Mouse (Mus musculus) cerebellum, adult 18-20 months (tissue): ENCODE measurements around the gene H2afx.
"Not testable (repeated sequence)": the region's sequence is repeated elsewhere in the genome, so short reads cannot be mapped to it uniquely, and the experiment has no call there.

Experiments used
- DNase-seq, 2 experiments: peaks; one replicate each; pipeline ENCODE4 v3.0.0; 2021

Gene H2afx

DNA sequence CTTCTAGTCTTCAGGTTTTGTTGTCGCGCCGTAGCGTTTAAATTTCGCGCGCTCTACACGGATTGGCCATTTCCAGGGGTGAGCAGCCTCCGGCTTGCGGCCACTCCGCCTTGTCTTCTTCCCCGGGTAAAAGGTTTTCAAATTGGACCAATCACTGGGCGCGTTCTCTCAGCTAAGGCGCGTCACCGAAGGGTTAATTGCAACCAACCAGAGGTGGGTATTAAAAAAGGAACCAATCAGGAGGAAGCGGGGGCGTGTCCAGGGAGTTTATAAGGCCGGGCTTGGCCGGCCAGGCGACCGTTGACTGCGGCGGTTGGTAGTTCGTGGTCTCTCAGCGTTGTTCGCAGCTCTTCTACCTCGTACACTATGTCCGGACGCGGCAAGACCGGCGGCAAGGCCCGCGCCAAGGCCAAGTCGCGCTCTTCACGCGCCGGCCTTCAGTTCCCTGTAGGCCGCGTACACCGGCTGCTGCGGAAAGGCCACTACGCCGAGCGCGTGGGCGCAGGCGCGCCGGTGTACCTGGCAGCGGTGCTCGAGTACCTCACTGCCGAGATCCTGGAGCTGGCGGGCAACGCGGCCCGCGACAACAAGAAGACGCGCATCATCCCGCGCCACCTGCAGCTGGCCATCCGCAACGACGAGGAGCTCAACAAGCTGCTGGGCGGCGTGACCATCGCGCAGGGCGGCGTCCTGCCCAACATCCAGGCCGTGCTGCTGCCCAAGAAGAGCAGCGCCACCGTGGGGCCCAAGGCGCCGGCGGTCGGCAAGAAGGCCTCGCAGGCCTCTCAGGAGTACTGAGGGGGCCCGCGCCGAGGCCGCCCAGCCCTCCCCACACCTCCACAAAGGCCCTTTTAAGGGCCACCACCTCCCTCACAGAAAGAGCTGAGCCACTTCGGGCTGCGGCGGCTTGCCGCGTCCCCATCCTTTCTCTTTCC is at the start of gene H2afx:
TSS of gene H2afx (plus strand) at position 299 of the 935 bp plus-strand sequence.
- peak; percentile 96 to 100 for DNase-seq

DNA sequence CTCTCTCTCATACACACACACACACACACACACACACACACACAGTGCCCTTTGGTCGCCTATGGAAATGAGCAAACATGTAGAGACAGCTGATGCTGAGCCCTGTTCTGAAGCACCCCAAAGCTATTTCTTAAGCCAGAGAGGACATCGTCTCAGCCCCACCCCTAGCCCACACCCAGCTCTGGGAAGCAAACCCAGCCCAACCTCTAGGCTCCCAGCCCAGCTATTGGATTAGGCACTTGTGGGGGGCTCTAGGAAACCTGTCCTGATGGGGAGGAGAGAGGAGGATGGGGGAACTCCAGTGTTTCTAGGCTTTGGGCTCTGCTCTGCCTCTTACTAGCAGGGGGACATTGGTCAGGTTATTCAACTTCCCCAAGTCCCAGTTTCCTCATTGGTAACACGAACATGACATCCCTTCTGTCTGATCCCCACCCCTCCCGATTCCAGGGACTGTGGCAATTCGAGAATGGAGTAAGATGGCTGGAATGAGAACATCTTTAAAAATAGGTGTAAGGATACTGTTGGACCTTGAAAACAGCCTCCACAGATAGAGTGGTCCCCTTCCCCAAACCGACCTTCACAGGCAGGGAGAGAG is 48.1 kb upstream of the H2afx start:
- no peak for DNase-seq

DNA sequence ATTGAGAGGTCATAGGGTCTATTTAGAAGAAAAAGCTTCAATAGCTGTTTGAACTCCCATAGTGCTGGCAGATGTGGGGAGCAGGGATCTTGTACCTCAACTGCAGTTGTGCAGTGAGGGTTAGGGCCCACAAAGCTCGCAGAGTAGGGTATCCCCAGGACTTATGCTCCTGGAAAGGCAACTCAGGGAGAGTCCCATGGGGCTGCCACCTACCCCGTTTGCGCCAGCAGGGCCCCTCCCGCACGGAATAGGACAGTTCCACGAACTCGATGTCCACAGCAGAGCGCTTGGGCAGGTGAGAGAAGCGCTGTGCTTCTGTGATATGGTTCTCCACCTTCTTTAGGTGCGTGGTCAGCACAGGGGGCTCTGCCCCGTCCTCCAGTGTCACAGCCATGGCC is 47.5 kb upstream of the H2afx start:
- no peak for DNase-seq

GRCm38 (mm10) chr9:44287401-44288075 is 47.0 kb upstream of the H2afx start:
- peak; percentile 55 to 59 for DNase-seq

GRCm38 (mm10) chr9:44288076-44288958 is 46.2 kb upstream of the H2afx start, which contains the start of gene Abcg4:
Gene Abcg4, minus strand, starts transcription at chr9:44288615.
- peak; percentile 72 to 80 for DNase-seq

GRCm38 (mm10) chr9:44288959-44289291 is 45.6 kb upstream of the H2afx start:
- no peak for DNase-seq

DNA sequence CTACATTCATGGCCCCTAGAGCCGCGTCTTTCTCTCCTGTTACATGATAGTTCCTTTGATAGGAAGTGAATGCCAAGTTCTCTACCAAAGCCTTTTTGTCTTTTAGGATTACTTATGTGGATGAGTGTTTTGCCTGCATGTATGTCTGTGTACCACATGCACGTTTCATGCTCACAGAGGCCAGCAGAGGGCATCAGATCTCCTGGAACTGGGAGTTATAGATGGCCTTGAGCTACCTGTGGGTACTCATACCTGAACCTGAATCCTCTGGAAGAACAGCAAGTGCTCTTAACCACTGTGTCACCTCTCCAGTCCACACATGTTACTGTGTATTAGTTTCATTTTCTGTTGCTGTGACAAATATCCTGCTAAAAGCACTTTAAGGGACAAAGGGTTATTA is 42.0 kb upstream of the H2afx start:
- peak; percentile 57 to 68 for DNase-seq

GRCm38 (mm10) chr9:44300001-44300400 is 34.5 kb upstream of the H2afx start:
- DNase-seq, result not testable (repeated sequence)

DNA sequence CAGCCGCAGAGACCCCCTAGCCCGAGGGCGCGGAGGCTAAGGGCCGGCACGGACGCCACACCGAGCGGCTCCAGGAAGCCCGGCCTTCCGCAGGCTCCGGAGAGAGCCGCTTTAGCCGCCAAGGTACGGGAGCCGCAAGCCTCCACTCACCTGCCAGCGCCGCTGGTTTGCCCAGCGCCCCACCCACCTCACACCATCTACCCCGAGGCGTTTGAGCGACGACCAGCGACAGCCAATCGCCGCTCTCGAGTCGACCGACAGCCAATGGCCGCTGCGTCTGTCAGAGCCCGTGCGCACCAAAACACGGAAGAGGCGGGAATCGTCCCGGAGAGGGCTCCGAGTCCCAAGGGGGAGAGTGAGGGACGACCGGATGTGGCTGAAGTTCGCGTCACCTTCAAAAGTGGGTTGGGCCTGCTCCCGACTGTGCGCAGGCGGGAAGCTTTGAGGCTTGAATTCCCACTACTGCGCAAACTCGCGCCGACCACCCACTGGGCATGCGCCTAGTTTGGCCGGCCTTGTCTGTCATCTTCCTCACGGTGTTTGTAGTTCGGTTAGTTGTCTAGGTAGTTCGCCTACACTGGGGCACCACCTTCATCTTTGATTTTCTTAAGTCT is 28.9 kb upstream of the H2afx start, which contains the start of gene Hinfp:
TSS of gene Hinfp (minus strand) at position 206 of the 614 bp plus-strand sequence.
- DNase-seq, result peak; percentile 97 to 99

DNA sequence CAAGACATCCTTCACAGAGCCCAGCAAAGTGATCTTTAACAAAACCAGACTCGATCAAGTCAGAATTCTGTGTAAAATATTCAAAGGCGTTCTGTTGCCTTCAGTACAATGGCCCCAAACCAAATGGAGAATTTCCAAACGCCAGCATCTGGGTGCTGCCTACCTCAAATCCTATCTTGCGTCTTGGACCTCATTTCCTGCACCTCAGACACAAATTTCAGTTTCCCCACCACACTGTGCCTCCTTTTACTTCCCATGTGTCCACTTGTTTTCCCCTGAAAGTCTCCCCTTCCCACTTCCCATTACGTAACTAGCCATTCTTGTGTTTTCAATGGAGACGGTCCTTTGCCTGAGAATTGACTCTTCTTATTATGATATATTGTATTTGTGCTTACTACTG is 28.0 kb upstream of the H2afx start:
- DNase-seq, result no peak

DNA sequence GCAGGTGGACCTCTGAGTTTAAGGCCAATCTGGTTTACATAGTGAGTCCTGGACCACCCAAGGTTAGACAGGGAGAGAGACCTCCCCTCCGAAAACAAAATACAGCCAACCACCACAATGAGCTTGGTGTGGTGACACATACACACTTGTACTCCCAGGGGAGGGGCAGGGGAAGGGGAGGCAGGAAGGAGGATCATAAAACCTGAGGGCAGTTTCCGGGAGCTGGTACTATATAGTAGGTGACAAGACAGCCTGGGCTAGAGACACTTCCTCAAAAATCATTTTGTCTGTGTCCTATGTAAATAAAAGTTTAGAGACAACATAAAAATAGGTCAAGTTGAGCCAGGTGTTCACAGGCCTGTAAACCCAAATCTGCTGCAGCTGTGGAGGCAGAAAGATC is 27.2 kb upstream of the H2afx start:
- no peak for DNase-seq

DNA sequence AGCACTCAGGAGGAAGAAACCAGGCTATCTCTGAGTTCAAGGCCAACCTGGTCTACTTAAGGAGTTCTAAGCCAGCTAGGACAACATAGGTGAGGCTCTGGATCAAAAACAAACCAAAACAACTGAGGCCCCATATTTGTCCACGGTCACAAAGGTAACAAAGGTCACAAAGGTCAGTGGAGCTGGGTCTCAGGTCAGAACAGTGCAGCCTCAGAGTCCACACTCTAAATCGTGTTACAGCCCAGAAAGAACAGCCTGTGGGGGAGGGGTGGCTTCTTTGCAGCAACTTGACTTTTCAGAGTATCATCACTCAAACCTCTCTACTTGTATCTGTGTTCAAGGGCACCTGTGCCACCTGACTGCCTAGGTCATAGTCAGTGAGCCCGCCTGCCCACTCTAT is 24.7 kb upstream of the H2afx start:
- no peak for DNase-seq

GRCm38 (mm10) chr9:44310750-44311135 is 23.8 kb upstream of the H2afx start:
- no peak for DNase-seq

- no peak for DNase-seq
These were observed 23.1 kb upstream of the H2afx start for GRCm38 (mm10) chr9:44311136-44312134.

- peak; percentile 45 to 60 for DNase-seq
These were observed 20.8 kb upstream of the H2afx start for GRCm38 (mm10) chr9:44313476-44314256.

- DNase-seq, result no peak
These were observed 20.3 kb upstream of the H2afx start for GRCm38 (mm10) chr9:44314257-44314547.

GRCm38 (mm10) chr9:44314910-44315309 is 19.6 kb upstream of the H2afx start:
- no peak for DNase-seq

DNA sequence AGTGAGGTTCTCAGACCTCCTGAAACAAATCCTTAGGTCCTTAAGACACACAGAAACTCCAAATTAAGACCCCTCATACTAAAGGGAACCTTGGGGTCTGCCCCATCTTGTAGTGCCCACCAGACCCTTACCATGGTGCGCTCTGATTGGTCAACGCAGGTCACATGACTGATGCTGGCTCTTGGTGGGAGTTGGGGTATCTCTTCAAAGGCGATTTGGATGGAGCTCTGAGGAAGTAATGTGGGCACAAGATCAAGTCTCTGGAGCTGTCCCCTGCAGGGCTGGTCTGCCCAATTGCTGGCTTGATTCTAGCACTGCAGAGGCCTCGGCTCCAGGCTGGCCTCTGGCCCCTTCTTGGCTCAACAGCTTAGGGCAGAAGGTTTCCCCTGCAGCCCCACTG is 17.0 kb upstream of the H2afx start:
- DNase-seq, result no peak

- no peak for DNase-seq
These were observed 16.2 kb upstream of the H2afx start for GRCm38 (mm10) chr9:44318076-44318825.

GRCm38 (mm10) chr9:44318826-44319095 is 15.7 kb upstream of the H2afx start:
- DNase-seq, result no peak
